Mouse (Mus musculus): Measurements from ENCODE around the gene Agfg2.

Gene Agfg2

GRCm38 (mm10) chr5:137682526-137682925 lies 2.0 kb downstream of the Agfg2 start:
- no peak for DNase-seq

- DNase-seq: no peak
These were observed 4.8 kb downstream of the Agfg2 start for GRCm38 (mm10) chr5:137679726-137680125.

GRCm38 (mm10) chr5:137678736-137679135 lies 5.8 kb downstream of the Agfg2 start:
- no peak for DNase-seq

- DNase-seq: no peak
These were observed 6.7 kb downstream of the Agfg2 start for GRCm38 (mm10) chr5:137677859-137678258.

GRCm38 (mm10) chr5:137674786-137675185 lies 9.7 kb downstream of the Agfg2 start:
- no peak for DNase-seq

- no peak for DNase-seq
These were observed 11.5 kb downstream of the Agfg2 start for GRCm38 (mm10) chr5:137673015-137673414.

GRCm38 (mm10) chr5:137672361-137672760 lies 12.2 kb downstream of the Agfg2 start:
- DNase-seq: no peak

- DNase-seq: peak; percentile 35
These were observed 12.9 kb downstream of the Agfg2 start for GRCm38 (mm10) chr5:137671443-137672240.

- no peak for DNase-seq
These were observed 14.3 kb downstream of the Agfg2 start for GRCm38 (mm10) chr5:137670240-137670639.

GRCm38 (mm10) chr5:137668971-137669370 lies 15.6 kb downstream of the Agfg2 start:
- DNase-seq: no peak

GRCm38 (mm10) chr5:137663057-137663456 lies 21.5 kb downstream of the Agfg2 start:
- DNase-seq: no peak

- DNase-seq: no peak
These were observed 24.4 kb downstream of the Agfg2 start for GRCm38 (mm10) chr5:137660064-137660688.

GRCm38 (mm10) chr5:137656977-137657376 lies 27.5 kb downstream of the Agfg2 start:
- peak; percentile 68 for DNase-seq

- no peak for DNase-seq
These were observed 29.8 kb downstream of the Agfg2 start for GRCm38 (mm10) chr5:137654746-137655145.

GRCm38 (mm10) chr5:137653366-137653765 lies 31.2 kb downstream of the Agfg2 start:
- DNase-seq: no peak

- no peak for DNase-seq
These were observed 32.1 kb downstream of the Agfg2 start for GRCm38 (mm10) chr5:137652474-137652873.

GRCm38 (mm10) chr5:137649669-137650571 lies 34.6 kb downstream of the Agfg2 start:
- DNase-seq: no peak

- no peak for DNase-seq
These were observed 35.3 kb downstream of the Agfg2 start for GRCm38 (mm10) chr5:137649251-137649650.

GRCm38 (mm10) chr5:137647827-137648601 lies 36.5 kb downstream of the Agfg2 start:
- DNase-seq: no peak

- no peak for DNase-seq
These were observed 38.9 kb downstream of the Agfg2 start, which contains the start of gene Irs3 for GRCm38 (mm10) chr5:137645652-137646091. TSS of gene Irs3 (minus strand) at chr5:137645714.

GRCm38 (mm10) chr5:137645091-137645651 lies 39.4 kb downstream of the Agfg2 start:
- no peak for DNase-seq

- no peak for DNase-seq
These were observed 40.0 kb downstream of the Agfg2 start for GRCm38 (mm10) chr5:137644484-137644883.
